Mouse (Mus musculus) ovary, adult 18-20 months (tissue): ENCODE results near the gene Aimp1.

Source experiments
- DNase-seq: peaks from one replicate; pipeline ENCODE4 v3.0.0; 2022; ENCODE audit warnings: low spot score, mixed read lengths

Aimp1 gene

DNA sequence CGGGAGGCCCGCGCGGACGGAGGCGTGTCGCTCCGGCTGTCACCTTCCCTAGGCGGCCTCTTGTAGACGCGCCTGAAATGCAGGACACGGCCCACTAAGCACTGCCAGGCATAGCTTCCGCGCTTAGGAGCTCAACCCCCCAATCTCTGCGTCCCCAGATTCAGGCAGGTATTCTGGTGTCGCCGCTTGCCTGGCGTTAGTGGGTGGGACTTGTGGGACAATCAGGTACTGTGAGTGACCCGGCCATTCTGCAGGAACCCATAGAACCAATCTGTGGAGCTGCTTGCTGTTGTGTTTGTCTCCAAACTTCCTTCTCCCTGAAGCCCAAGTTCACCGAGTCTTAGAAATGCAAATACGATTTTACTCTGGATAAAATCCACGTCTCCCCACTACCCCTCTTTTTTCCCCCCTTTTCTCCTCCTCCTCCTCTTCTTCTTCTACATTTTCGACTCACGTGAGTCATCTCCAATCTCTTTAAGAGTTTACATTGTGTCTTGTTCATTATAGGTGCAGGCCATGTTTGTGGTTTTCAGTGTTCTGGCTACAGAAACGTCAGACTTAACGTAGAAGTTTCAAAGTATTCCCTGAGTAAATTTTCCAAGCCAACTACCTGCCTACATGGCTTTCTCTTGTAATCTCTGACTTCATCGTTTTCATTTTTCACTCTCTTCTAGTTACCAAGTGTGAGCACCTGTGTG, at the start of gene Aimp1:
Gene Aimp1, minus strand, starts transcription at position 140 of the 698 bp plus-strand sequence.
- DNase-seq, result no peak

DNA sequence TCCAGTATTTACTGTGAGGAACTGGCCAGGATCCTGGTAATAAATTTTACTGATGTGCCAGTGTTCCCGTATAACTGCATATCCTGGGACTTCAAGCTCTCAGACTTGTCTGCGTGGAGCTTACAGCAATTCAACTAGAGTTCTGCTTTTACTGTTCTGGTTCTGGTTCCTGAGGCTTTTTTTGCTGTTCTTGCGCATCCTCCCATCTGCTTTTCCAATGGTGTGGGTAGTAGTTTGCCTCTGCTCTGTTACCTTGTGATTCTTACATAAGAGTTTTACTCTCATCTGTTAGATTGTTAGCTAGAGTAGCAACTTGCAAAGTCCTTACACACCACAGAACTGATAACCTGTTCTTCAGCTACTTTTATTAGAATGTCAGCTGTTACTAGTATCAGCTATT, 40.2 kb upstream of the Aimp1 start:
- no peak for DNase-seq

DNA sequence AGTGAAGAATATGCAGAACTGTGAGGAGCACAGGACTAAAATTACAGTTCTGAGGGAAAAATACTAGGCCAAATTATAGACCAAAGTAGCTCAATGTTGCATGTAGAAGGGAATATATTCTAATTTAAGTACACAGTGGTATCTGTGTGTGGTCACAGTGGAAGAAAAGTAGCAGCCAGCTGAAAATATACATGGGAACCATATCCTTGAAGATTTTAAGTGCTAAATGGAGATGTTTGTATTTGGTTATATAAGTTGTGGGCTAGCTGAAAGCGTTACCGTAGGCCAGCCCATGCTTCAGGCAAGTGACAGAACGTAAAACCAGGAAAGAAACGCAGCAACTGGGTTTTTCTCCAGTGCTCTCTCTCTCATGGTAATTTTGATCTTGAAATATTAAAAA, 33.1 kb upstream of the Aimp1 start:
- DNase-seq, result no peak

DNA sequence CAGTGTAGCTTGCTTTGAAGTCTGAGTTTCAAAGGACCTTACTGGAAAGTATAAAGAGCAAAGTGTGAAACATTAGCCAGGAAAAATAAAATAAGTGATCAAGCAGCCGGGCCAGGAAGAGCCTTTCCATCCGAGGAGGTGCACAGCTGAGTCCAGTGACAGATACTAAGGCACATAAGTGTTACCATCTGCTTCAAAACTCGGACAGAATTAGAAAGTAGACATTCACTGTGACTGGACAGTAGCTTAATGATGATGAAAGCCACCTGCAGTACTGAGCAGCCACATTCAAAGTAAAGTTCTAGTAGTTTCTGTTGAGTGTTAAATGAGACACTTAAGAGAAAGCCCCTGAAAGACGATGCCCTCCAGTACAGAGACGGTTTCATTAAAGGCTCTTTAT, 29.7 kb upstream of the Aimp1 start:
- DNase-seq, result no peak

DNA sequence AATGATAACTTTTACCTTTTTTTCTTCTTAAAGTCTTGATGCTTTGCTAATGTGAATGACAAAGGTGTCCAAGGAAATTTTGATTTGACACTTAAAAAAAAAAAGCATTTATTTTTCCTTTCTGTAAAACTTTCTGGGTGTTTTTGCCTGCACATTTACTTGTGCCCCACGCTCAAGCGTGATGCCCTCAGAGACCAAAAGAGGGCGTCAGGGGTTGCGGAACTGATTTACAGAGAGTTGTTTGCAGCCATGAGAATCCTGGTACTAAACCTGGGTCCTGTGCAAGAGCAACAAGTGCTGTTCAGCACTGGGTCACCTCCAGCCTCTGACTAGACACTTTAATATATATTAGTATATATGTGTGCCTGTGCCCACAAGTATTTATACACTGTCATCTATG, 22.8 kb upstream of the Aimp1 start:
- DNase-seq, result no peak

DNA sequence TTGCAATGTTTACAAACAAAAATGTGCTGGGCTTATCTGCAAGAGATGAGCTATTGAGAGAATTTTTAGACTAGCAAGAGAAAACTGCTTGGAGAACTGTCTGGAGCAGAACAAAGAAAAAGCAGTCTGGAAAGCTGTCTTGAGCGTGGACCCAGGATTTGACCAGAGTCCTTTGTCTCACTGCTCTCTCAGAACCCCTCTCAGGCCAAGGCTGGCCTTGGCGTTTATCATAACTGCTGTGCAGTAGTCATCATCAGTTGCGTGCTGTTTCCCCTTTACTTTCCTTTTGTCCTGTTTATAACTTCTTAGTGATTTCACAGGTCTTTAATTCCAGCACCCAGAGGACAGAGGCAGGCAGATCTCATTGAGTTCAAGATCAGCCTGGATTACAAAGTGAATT, 20.0 kb upstream of the Aimp1 start:
- DNase-seq, result no peak

DNA sequence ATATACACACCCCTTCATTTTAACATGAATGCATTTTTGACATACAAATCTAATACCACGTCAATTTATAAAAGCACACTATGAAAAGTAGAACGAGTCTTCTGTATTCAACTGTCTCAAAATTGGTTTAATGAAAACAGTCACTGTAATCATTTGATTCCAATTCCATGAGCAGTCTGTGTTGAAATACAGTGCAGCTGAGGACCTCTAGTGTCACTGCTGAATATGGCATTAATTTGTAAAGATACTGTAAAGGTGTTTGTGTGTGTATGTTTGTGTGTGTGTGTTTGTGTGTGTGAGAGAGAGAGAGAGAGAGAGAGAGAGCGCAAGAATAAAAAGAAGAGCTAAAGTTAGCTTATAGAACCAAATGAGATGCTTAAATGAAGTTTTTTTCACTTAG, 17.2 kb upstream of the Aimp1 start:
- no peak for DNase-seq

DNA sequence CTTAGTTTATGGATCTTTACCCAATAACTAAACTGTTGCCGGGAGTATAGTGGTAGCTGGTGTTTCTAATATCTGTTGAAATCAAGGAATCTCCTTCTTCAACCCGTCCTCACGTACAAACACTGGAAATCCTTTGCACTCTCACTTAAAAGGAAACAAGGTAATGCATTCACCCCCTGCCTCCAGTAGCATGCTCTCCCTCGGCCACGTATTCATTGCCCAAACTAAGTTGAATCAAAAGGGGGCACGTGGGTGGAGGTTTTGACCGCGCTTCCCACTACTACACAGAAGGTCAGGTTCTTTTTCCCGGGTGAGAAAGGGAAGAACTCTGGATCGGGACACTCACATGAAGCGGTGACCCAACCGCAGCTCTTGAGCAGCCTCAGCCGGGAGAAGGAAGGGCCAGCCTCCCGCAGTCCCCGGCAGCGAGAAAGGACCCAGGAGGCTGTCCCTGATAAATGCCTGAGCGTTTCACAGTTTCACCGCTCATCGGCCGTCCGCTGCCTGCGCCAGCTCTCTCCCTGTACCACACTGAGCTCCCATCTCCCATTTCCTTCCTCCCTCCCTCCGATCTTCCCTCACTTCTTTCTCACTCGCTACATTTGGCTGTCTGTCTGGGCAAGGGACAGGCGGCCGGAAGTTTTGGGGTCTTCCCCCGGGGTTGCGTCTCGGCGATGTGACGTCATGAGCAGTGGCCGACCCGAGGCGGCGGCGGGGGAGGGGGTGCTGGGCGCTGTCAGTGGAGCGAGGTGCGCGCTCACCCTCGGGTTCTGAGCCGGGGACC, 531 bp downstream of the Aimp1 start, which contains the start of gene Tbck:
Gene Tbck, plus strand, starts transcription at position 698 of the 784 bp plus-strand sequence.
- DNase-seq, result peak; percentile 86

DNA sequence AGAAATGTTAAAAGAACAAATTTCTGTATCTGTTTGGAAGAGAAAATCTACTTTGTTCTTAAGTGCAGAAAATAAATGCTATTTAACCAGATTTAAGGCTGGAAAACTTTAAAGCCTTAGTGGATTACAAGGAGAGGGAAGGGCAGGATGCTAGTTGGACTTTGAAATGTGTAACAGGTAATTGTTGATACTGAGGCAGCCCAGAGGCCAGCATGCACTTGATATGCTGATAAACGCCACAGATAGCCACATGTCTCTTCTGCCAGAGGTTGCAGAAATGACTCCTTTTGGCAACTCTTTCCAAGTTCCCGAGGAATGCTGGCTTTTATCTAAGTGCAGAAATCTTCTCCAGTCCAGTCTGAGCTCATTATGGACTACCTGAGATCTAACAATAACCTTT, 6.7 kb downstream of the Aimp1 start:
- DNase-seq, result no peak

DNA sequence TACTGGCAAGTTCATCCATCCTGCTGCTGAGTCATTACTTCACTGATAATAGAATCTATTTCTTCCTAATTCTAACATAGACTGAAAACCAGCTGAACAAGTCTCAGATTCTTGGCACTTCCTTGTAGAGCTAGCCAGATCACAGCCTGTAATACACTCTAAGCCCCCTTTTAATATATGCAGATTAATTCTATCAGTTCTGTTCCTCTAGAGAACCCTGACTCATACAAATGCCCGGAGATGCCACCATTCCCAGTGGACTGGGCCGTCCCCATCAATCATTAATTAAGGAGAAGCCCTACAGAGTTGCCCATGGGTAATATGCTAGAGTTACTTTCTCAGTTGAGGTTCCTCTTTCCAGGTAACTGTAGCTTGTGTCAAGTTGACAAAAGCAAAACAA, 28.2 kb downstream of the Aimp1 start:
- no peak for DNase-seq

DNA sequence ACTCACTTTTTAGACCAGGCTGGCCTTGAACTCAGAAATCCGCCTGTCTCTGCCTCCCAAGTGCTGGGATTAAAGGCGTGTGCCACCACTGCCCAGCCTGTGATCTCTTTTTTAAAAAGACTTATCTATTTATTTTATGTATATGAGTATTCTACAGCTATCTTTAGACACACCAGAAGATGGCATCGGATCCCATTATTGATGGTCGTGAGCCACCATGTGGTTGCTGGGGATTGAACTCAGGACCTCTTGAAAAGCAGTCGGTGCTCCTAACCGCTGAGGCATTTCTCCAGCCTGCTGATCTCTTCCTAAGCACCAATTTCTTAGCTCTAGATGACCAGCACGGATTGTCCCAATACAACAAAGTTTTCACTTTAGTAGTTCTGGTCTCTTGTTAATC, 30.2 kb downstream of the Aimp1 start:
- no peak for DNase-seq

DNA sequence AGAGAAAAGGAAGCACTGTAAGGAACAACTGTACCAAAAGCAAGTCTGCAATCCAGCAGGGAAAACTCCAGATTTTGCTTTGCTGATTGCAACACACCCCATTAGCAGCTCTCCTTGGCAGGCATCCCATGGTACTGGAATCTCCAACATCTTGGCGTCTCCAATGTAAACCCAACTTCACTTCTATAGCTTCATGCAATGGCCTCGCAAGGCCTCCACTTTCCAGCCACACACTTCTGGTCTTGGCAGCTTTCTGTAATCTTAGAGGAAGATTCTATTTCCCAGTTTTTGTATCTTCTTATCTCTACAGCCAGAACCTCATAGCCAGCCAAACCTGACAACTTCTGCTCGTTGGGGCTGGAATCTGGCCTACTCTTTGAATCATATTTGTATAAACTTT, 32.4 kb downstream of the Aimp1 start:
- DNase-seq, result peak; percentile 17

DNA sequence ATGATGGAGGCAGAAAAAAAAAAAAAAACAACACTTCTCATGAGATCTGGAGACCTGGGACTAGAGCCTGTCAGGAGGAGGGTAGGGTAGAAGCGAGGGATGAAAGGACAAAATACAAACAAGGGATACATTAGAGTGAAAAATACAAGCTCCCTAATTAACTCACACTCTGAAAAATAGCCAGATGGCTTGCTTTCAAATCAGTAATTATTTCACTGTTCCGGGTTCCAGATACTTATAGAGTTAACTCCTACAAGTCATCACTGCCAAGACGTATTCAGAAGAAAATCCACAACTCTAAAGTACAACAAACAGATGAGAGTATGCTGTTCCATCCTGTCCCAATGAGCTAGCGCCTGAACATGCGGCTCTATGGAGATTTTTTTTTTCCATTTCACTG, 34.0 kb downstream of the Aimp1 start:
- DNase-seq, result no peak

DNA sequence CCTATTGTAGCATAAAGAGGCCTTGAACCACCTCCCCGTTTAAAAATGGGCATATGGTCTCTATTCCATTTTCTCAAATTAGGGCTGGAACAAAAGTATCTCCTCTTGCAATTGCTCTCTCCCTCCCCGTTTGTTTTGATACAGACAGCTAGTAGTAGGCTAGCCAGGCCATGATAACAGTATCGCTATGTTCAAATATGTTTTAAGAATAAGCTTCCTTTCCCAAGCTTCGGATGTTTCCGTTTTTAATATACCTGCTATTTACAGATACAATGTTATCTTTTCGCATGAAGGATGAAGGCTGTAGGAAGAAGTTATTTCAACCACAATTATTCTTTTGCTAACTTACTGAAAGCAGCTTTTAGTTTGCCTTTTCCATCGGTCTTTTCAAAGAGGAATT, 34.8 kb downstream of the Aimp1 start:
- DNase-seq, result no peak

DNA sequence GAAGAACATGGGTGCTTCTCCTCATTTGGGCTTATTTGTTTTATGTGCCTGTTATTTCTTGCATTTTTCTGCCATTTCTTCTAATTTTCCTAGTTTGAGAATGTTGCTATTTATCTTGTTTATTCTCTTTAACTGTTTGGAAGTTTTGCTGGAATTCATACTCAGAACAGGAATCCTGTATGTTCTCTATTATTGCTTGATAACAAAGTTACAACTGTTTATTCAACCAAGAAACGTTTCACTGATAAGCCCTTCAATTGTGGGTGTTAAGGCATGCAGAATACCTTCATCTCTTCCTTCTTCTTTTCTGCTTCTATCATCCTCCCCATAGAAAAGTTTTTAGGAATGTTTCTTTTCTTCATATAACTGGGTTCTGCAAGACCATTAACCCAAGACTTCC, 37.4 kb downstream of the Aimp1 start:
- no peak for DNase-seq

DNA sequence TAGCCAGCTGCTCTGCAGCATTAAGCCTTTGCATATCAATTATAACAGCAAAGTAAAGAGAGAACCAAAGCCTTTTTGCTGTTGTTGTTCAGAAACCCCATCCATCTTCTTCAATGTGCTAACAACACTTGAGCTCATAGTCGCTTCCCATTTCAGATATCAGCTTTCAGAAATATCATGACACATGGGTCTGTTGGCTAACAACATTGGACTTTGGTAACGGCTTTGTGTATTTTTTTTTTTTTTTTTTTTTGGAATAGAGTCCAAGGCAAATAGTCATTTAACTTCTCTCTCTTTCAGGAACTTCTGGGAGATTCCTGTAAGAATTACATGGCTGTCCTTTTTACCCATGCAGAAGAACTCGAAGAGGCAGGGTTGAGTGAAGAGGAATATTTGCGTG, 40.1 kb downstream of the Aimp1 start:
- no peak for DNase-seq

DNA sequence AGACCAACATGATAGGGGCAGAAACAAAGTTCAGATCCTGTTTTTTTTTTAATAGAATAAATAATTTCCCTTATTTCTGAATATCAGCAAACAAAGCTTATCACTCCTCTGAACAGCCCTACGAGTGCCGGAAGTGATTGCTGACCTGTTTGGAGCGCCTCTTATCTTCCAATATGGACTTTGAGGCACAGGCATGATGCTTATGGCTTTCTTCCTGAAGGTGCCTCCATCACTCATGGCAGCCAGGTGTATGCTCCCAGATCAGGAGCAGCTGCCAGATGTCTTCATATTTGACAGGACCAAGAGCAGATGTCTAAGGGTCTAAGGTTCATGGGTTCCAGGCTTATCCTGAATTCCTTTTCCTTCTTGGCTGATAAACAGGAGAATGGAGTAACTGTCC, 47.1 kb downstream of the Aimp1 start:
- no peak for DNase-seq

DNA sequence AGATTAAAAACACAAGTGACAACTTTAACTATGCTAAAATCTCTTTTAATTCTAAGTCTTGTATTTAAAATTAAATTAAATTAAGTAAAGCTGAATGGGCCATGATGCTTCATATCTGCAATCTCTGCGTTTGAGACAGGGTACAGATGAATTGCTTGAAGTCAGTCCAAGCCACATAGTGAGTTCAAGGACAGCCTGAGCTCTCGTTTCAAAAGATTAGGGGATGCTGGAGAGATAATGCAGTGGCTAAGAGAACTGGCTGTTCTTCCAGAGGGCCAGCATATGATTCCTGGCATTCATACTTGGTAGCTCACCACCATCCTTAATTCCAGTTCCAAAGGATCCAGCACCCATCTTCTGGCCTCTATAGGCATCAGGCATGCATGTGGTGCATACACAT, 50.9 kb downstream of the Aimp1 start:
- peak; percentile 32 for DNase-seq

DNA sequence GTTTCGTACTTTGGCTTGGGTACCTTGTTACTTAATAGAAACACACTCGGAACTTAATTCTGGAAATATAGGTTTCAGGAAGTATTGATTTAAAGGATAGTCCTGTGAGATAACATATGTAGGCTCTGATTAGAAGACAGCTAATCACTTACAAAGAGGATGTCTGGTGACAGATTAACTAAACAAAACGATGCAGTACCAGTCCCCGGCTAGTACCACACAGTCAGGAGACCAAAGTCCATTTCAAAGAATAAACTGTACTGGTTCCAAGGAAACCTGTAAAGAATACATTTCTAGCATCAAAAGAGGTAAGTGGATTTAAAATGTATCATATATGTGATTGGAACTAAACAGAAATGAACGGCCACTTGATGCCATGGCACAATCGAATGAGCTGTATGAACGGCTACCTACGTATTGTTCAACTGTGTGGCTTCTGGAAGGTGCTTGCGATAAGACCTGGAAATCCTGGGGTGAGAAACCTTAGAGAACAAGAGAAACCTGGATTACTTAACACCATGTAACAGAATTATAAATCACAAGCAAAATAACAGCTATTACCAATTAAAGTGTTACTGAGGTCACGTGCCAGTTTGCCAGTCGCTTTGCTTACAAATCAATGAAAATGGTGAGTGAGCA, 54.5 kb downstream of the Aimp1 start, which contains the start of gene Gimd1:
Gene Gimd1, plus strand, starts transcription at position 220 of the 639 bp plus-strand sequence.
- no peak for DNase-seq

DNA sequence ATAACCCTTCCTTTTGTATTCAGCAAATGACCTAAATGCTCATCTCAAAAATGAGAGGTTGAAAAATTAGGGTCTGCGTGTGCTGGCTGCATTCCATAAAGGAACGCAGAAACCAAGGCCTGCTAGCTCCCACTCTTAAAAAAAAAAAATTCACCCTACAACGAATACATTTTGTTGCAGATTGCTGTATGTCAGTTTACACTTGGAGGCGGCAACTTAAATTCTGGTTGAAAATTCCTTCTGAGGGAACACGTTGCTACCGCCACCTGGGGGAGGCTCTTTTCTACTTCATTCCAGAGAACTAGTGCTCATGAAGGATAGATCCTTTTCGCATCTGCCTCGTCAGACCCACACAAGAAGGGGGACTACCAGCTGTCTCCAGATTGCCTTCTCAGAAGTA, 55.4 kb downstream of the Aimp1 start:
- DNase-seq, result no peak
